Mouse (Mus musculus) B cell, adult 67 days (primary cell): ENCODE results near the gene Gm5294. TPM values are rescaled to one million over a fixed set of nuclear protein-coding genes. Genes with fewer than 3 reads are reported as not detected.

Source experiments
- total RNA-seq, 2 experiments: library from RNA; stranded (reverse); gene quantifications; 4 replicates each; pipeline ENCODE4 v1.2.4; 2023

Gm5294 gene
- not detected for total RNA-seq

DNA sequence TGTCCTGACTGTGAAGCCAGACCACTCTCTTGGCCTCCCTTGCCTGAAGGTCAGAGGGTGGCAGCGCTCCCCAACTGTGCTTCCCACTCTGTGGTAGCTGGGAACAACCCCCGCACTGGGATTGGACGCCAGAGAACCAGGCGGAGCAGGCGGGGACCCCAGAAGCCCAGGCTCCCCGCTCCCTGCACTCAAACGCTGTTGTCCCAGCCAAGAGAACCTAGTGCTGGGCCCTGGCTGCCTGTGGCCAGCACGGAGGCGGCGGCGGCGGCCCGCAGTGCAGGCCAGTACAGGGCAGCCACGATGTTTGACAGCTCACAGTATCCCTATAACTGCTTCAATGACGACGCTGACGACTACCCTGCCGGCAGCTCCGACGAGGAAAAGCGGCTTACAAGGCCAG lies at the start of gene Gm5294:
Gm5294 (plus strand) TSS at position 301 of the 400 bp plus-strand sequence.

Other genes starting within 250 kb of the Gm5294 start
- 10 to 100 TPM; 51.2 to 58.1 TPM for gene Zfp68, start 200.3 kb upstream of the Gm5294 start, total RNA-seq
- gene A430033K04Rik, start 197.2 kb upstream of the Gm5294 start, total RNA-seq = 10 to 100 TPM in 1 of 2 experiments, 1 to 10 TPM in 1; 9.6 to 10.9 TPM
- gene Fam20c, start 65.6 kb upstream of the Gm5294 start, total RNA-seq = not detected
- gene Pdgfa, start 177.3 kb downstream of the Gm5294 start, total RNA-seq = not detected